Mouse (Mus musculus) MEL (cell line): ENCODE measurements around the gene Limch1.

Source experiments
- CTCF ChIP-seq, 3 experiments: IDR thresholded peaks in 2 of 3; conservative IDR thresholded peaks in 1 of 3; 2 replicates each; pipeline ENCODE4 v1.5.1; 2011 to 2012; ENCODE audit warnings: low read length in 3 of 3, low read depth in 2 of 3, mild to moderate bottlenecking in 2 of 3, improper control_type of control experiment in 1 of 3, inconsistent platforms in 1 of 3, mixed read lengths in 1 of 3, moderate library complexity in 1 of 3; ENCODE audit not compliant: control insufficient read depth in 1 of 3, insufficient read depth in 1 of 3, poor library complexity in 1 of 3, severe bottlenecking in 1 of 3
- E2F4 ChIP-seq: IDR thresholded peaks from 2 replicates; pipeline ENCODE4 v1.6.1; 2011; ENCODE audit warnings: low read depth, low read length, improper control_type of control experiment, borderline replicate concordance
- EP300 ChIP-seq, 2 experiments: IDR thresholded peaks; 2 replicates each; pipeline ENCODE4 v1.6.1; 2011; ENCODE audit warnings: improper control_type of control experiment in 2 of 2, low read length in 2 of 2, low read depth in 1 of 2, mild to moderate bottlenecking in 1 of 2
- GABPA ChIP-seq: IDR thresholded peaks from 2 replicates; pipeline ENCODE4 v1.6.1; 2012; ENCODE audit warnings: low read depth, mild to moderate bottlenecking, inconsistent platforms, low read length, improper control_type of control experiment, moderate library complexity
- GATA1 ChIP-seq: IDR thresholded peaks from 2 replicates; pipeline ENCODE4 v1.6.1; 2011; ENCODE audit warnings: low read depth, low read length, improper control_type of control experiment
- JUND ChIP-seq: IDR thresholded peaks from 2 replicates; pipeline ENCODE4 v1.6.1; 2011; ENCODE audit warnings: low read depth, mild to moderate bottlenecking, improper control_type of control experiment, low read length
- POLR2A ChIP-seq, 2 experiments: IDR thresholded peaks; 2 replicates each; pipeline ENCODE4 v1.6.1; 2011 to 2012; ENCODE audit warnings: low read length in 2 of 2, mild to moderate bottlenecking in 2 of 2, control low read depth in 1 of 2, improper control_type of control experiment in 1 of 2, low read depth in 1 of 2, moderate library complexity in 1 of 2; ENCODE audit not compliant: control insufficient read depth in 1 of 2, insufficient read depth in 1 of 2, poor library complexity in 1 of 2
- SMC3 ChIP-seq: IDR thresholded peaks from 2 replicates; pipeline ENCODE4 v1.6.1; 2011; ENCODE audit warnings: low read depth, low read length, improper control_type of control experiment
- TAL1 ChIP-seq: IDR thresholded peaks from 2 replicates; pipeline ENCODE4 v1.6.1; 2012; ENCODE audit warnings: mild to moderate bottlenecking, inconsistent platforms, low read length, moderate library complexity, mixed read lengths
- TCF12 ChIP-seq: IDR thresholded peaks from 2 replicates; pipeline ENCODE4 v1.6.1; 2014; ENCODE audit warnings: low read depth, mild to moderate bottlenecking, inconsistent platforms, low read length, improper control_type of control experiment, moderate library complexity
- ZKSCAN1 ChIP-seq: IDR thresholded peaks from 2 replicates; pipeline ENCODE4 v1.6.1; 2012; ENCODE audit warnings: low read depth, mild to moderate bottlenecking, inconsistent platforms, low read length, improper control_type of control experiment, moderate library complexity
- ZNF384 ChIP-seq: IDR thresholded peaks from 2 replicates; pipeline ENCODE4 v1.6.1; 2012; ENCODE audit warnings: low read depth, mild to moderate bottlenecking, inconsistent platforms, low read length, improper control_type of control experiment

- TF ChIP-seq ZKSCAN1 (no peak), POLR2A (IDR thresholded peaks at IDR 0.05; ENCODE audit: control insufficient read depth in 1 of 2, insufficient read depth in 1 of 2, low read depth in 1 of 2, low read length in 2 of 2, poor library complexity in 1 of 2) (no peak), JUND (no peak), E2F4 (no peak), GATA1 (no peak), GABPA (no peak), EP300 (IDR thresholded peaks at IDR 0.05; ENCODE audit: low read depth in 1 of 2, low read length in 2 of 2) (no peak), CTCF (IDR thresholded peaks at IDR 0.05 in 2 of 3, conservative IDR thresholded peaks at IDR 0.05 in 1 of 3; ENCODE audit: control insufficient read depth in 1 of 3, insufficient read depth in 1 of 3, low read depth in 2 of 3, low read length in 3 of 3, poor library complexity in 1 of 3, severe bottlenecking in 1 of 3) (no peak), SMC3 (no peak), ZNF384 (no peak), TCF12 (no peak), TAL1 (no peak)
Measured at GRCm38 (mm10) chr5:66859506-66859905, 113.9 kb downstream of the Limch1 start.
